Mouse (Mus musculus) cerebellum, postnatal 4 days (tissue): ENCODE measurements around the gene Hist1h4f.
A peak's percentile ranks its signal among the peaks of the same experiment; 100 is the strongest.

Experiments used
- DNase-seq, 2 experiments: peaks; one replicate each; pipeline ENCODE4 v3.0.0; 2022; ENCODE audit warnings: low spot score in 2 of 2, mixed read lengths in 1 of 2

The Hist1h4f gene

GRCm38 (mm10) chr13:23533560-23534367, 17.7 kb downstream of the Hist1h4f start, which contains the start of gene Hist1h2af:
Gene Hist1h2af, plus strand, starts transcription at chr13:23533906.
- DNase-seq = peak in 1 of 2 experiments; percentile 59

GRCm38 (mm10) chr13:23532262-23533075, 19.0 kb downstream of the Hist1h4f start:
- no peak for DNase-seq

GRCm38 (mm10) chr13:23530901-23531875, 20.3 kb downstream of the Hist1h4f start, which contains the start of gene Hist1h4h:
Gene Hist1h4h, plus strand, starts transcription at chr13:23531050.
- DNase-seq = peak; percentile 87 to 96

GRCm38 (mm10) chr13:23530181-23530900, 21.1 kb downstream of the Hist1h4f start:
- DNase-seq = peak in 1 of 2 experiments; percentile 60

- no peak for DNase-seq
Measured at GRCm38 (mm10) chr13:23529480-23530165, 21.8 kb downstream of the Hist1h4f start.

- no peak for DNase-seq
Measured at GRCm38 (mm10) chr13:23529005-23529404, 22.4 kb downstream of the Hist1h4f start.

- peak; percentile 89 to 96 for DNase-seq
Measured at GRCm38 (mm10) chr13:23526312-23526711, 25.1 kb downstream of the Hist1h4f start.

GRCm38 (mm10) chr13:23525901-23526300, 25.5 kb downstream of the Hist1h4f start:
- DNase-seq = no peak

- DNase-seq = peak; percentile 72 to 75
Measured at GRCm38 (mm10) chr13:23524654-23525053, 26.8 kb downstream of the Hist1h4f start.

- no peak for DNase-seq
Measured at GRCm38 (mm10) chr13:23523976-23524375, 27.5 kb downstream of the Hist1h4f start.

GRCm38 (mm10) chr13:23521703-23522102, 29.7 kb downstream of the Hist1h4f start:
- DNase-seq = peak in 1 of 2 experiments; percentile 64

- DNase-seq = peak in 1 of 2 experiments; percentile 64
Measured at GRCm38 (mm10) chr13:23519416-23519815, 32.0 kb downstream of the Hist1h4f start.

- DNase-seq = peak in 1 of 2 experiments; percentile 73
Measured at GRCm38 (mm10) chr13:23518885-23519284, 32.6 kb downstream of the Hist1h4f start.

GRCm38 (mm10) chr13:23518295-23518603, 33.2 kb downstream of the Hist1h4f start:
- DNase-seq = no peak

- DNase-seq = peak; percentile 61 to 84
Measured at GRCm38 (mm10) chr13:23517603-23518294, 33.7 kb downstream of the Hist1h4f start.

GRCm38 (mm10) chr13:23516822-23517602, 34.4 kb downstream of the Hist1h4f start:
- DNase-seq = peak in 1 of 2 experiments; percentile 81

- DNase-seq = no peak
Measured at GRCm38 (mm10) chr13:23515826-23516620, 35.4 kb downstream of the Hist1h4f start.

- no peak for DNase-seq
Measured at GRCm38 (mm10) chr13:23515281-23515680, 36.2 kb downstream of the Hist1h4f start.
